Mouse (Mus musculus) forebrain, embryonic 14.5 days (tissue): ENCODE data around the gene Ppp1r10. TPM values are rescaled to one million over a fixed set of nuclear protein-coding genes. Genes with fewer than 3 reads are reported as not detected.

Source experiments
- ATAC-seq: fragments of 200-750 bp; cut with Nextera tagmentation; 2 replicates; pipeline ENCODE4 v1.8.0; 2017; ENCODE audit warnings: mild to moderate bottlenecking, moderate library complexity
- DNase-seq: peaks from one replicate; pipeline ENCODE4 v3.0.0-alpha.2; 2015; ENCODE audit warnings: low spot score
- H3K27ac ChIP-seq: fragments of 300-500 bp; sonication (generic); 2 replicates; pipeline ENCODE4 v1.5.1; 2014; ENCODE audit warnings: low read depth, mild to moderate bottlenecking, control low read depth, low read length, moderate library complexity
- H3K27me3 ChIP-seq: fragments of 300-500 bp; sonication (generic); replicated peaks from 2 replicates; pipeline ENCODE4 v1.6.1; 2014; ENCODE audit warnings: low read length, control low read depth, mixed read lengths; ENCODE audit not compliant: control insufficient read depth, insufficient read depth
- H3K36me3 ChIP-seq: fragments of 300-500 bp; sonication (generic); 2 replicates; pipeline ENCODE4 v1.6.1; 2014; ENCODE audit warnings: low read length, control low read depth; ENCODE audit not compliant: control insufficient read depth, insufficient read depth
- H3K4me1 ChIP-seq: fragments of 300-500 bp; sonication (generic); 2 replicates; pipeline ENCODE4 v1.6.1; 2014; ENCODE audit warnings: antibody characterized with exemption, low read length, control low read depth; ENCODE audit not compliant: control insufficient read depth, insufficient read depth
- H3K4me2 ChIP-seq: fragments of 300-500 bp; sonication (generic); 2 replicates; pipeline ENCODE4 v1.6.1; 2014; ENCODE audit warnings: mild to moderate bottlenecking, control low read depth, low read length
- H3K4me3 ChIP-seq: fragments of 300-500 bp; sonication (generic); 2 replicates; pipeline ENCODE4 v1.5.1; 2014; ENCODE audit warnings: low read depth, low read length, control low read depth
- H3K9ac ChIP-seq: fragments of 300-500 bp; sonication (generic); 2 replicates; pipeline ENCODE4 v1.6.1; 2014; ENCODE audit warnings: mild to moderate bottlenecking, low read length, control low read depth, moderate library complexity
- H3K9me3 ChIP-seq: fragments of 300-500 bp; sonication (generic); replicated peaks from 2 replicates; pipeline ENCODE4 v1.6.1; 2016; ENCODE audit warnings: low read length, control low read depth, mixed read lengths; ENCODE audit not compliant: control insufficient read depth
- WGBS: fragments of 180-500 bp; shearing (Covaris S2); extraction: QIAGEN DNeasy Blood & Tissue Kit; methylation state at CpG from one replicate; pipeline ENCODE4 v1.1.7; 2014; 5-methylcytosine and 5-hydroxymethylcytosine counted together
- polyA plus RNA-seq: library from polyadenylated mRNA; unstranded; fragments of >200 nt; fragmentation: Nextera tagmentation; extraction: Ambion mirVana; gene quantifications from 2 replicates; pipeline ENCODE4 v1.2.1, GENCODE M21; 2014

Ppp1r10 gene
- polyA plus RNA-seq, 1 experiment from 2014 or later: 34.9 TPM

GRCm38 (mm10) chr17:35897644-35898573, 18.3 kb upstream of the Ppp1r10 start:
- Histone ChIP-seq H3K36me3 (peaks cover 70% of the 10 kb centered on the region), H3K9ac (peak overlapping the region; percentile 89), H3K9me3 (no peaks in the 10 kb centered on the region), H3K27me3 (no peaks in the 10 kb centered on the region), H3K4me1 (peaks cover 6% of the 10 kb centered on the region), H3K4me2 (peak overlapping the region; percentile 100), H3K4me3 (peak overlapping the region; percentile 77), H3K27ac (peak overlapping the region; percentile 83; the same call in 1 of the 2 replicates)
- peak; percentile 16 for DNase-seq
- ATAC-seq: peak; percentile 35
- WGBS: 48% methylated on average over 23 of the region's 23 CpGs

GRCm38 (mm10) chr17:35900636-35901035, 15.6 kb upstream of the Ppp1r10 start:
- no peaks in the 10 kb centered on the region for H3K27me3 ChIP-seq
- H3K9me3 ChIP-seq: no peaks in the 10 kb centered on the region
- no peak overlapping the region for H3K4me3 ChIP-seq
- H3K4me2 ChIP-seq: no peak overlapping the region
- ATAC-seq: no peak
- H3K27ac ChIP-seq: no peak overlapping the region
- no peak overlapping the region for H3K9ac ChIP-seq
- H3K36me3 ChIP-seq: peaks cover 76% of the 10 kb centered on the region
- DNase-seq: no peak
- H3K4me1 ChIP-seq: peaks cover 6% of the 10 kb centered on the region
- 94% methylated on average over 3 of the region's 3 CpGs for WGBS

DNA sequence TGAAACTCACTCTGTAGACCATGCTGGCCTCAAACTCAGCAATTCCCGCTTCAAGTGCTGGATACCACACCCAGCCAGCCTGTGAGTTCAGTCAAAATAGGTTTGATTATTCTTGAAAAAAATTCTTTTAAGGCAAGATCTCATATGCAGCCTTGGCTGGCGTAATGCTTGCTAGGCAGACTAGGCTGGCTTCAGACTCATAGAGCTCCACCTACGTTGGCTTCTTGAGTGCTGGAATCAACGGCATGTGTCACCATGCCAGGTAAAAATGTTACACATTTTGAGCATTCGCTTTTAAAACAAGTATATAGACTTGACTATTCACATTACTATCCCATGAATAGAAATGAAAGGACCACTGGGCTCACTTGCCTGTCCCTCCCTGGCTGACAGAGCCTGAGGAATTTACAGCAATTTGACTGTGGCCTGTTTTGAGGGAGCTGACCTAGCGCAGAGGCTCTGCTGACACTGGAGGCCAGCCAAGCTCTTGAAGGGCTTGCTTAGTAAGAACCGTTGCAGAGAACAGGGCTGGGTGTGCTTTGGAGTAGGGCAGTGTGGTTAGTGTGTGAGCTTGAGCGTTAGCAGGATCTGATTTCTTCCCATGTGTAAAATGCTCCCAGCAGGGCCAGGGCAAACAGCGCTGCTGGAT, 12.8 kb upstream of the Ppp1r10 start:
- Histone ChIP-seq H3K27ac (no peak overlapping the region), H3K4me3 (no peak overlapping the region), H3K9me3 (no peaks in the 10 kb centered on the region), H3K4me2 (no peak overlapping the region), H3K27me3 (no peaks in the 10 kb centered on the region), H3K9ac (no peak overlapping the region), H3K4me1 (peaks cover 5% of the 10 kb centered on the region), H3K36me3 (peaks cover 92% of the 10 kb centered on the region)
- no peak for DNase-seq
- ATAC-seq: no peak
- WGBS: 92% methylated on average over 9 of the region's 9 CpGs

DNA sequence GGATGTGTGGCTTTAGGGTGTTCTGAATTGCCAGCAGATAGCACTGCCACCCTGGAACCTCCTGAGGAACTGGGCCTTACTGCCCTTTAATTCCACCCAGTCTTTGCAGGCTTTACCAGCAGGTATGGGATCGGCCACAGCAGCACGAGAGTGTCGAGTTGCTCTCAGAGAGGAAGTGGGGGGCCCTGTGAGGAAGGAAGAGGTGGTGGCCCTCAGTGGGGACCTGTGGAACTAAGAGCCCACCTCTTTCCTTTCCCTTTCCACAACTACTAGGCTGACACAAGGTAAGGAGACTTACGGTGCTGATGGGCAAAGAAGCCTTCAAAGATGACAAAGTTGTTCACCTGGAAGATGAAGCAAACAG, 12.3 kb upstream of the Ppp1r10 start:
- H3K9ac ChIP-seq: no peak overlapping the region
- ATAC-seq: no peak

DNA sequence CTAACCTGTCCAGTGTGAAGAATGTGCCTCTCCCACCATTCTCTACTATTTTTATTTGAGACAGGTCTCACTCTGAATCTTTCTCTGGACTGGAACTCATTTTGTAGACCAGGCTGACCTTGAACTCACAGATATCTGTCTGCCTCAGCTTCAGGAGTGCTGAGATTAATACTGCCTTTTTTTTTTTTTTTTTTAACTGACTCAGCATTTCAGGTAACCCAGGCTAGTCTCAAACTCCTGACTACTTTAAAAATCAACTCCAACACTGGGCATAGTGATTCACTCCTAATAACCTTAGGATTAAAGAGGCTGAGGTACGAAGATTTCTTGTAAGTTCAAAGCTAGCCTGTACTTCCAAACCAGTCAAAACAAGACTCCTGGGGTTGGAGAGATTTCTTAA, 10.6 kb upstream of the Ppp1r10 start:
- ATAC-seq: no peak
- Histone ChIP-seq H3K36me3 (peaks cover 77% of the 10 kb centered on the region), H3K4me1 (peaks cover 11% of the 10 kb centered on the region), H3K4me2 (no peak overlapping the region), H3K9me3 (no peaks in the 10 kb centered on the region), H3K27me3 (no peaks in the 10 kb centered on the region), H3K9ac (no peak overlapping the region), H3K4me3 (no peak overlapping the region), H3K27ac (no peak overlapping the region)
- no peak for DNase-seq
- 91% methylated on average over 1 of the region's 1 CpGs for WGBS

More for the DNA sequence above, 12.3 kb upstream of the Ppp1r10 start:
- H3K4me2 ChIP-seq: no peak overlapping the region
- no peak overlapping the region for H3K27ac ChIP-seq
- H3K27me3 ChIP-seq: no peaks in the 10 kb centered on the region
- peaks cover 10% of the 10 kb centered on the region for H3K4me1 ChIP-seq
- H3K4me3 ChIP-seq: no peak overlapping the region
- H3K36me3 ChIP-seq: peaks cover 93% of the 10 kb centered on the region
- no peaks in the 10 kb centered on the region for H3K9me3 ChIP-seq
- no peak for DNase-seq
- 91% methylated on average over 4 of the region's 4 CpGs for WGBS

GRCm38 (mm10) chr17:35907609-35908008, 8.6 kb upstream of the Ppp1r10 start:
- Histone ChIP-seq H3K4me2 (no peak overlapping the region), H3K9ac (no peak overlapping the region), H3K27ac (no peak overlapping the region), H3K36me3 (peaks cover 64% of the 10 kb centered on the region), H3K27me3 (no peaks in the 10 kb centered on the region), H3K9me3 (no peaks in the 10 kb centered on the region), H3K4me1 (peaks cover 11% of the 10 kb centered on the region), H3K4me3 (no peak overlapping the region)
- no peak for DNase-seq
- 87% methylated on average over 2 of the region's 2 CpGs for WGBS
- no peak for ATAC-seq

- H3K9me3 ChIP-seq: no peaks in the 10 kb centered on the region
- H3K4me1 ChIP-seq: peaks cover 11% of the 10 kb centered on the region
- DNase-seq (no peak), ATAC-seq (peak; percentile 26)
- 32% methylated on average over 20 of the region's 20 CpGs for WGBS
- peak overlapping the region; percentile 77 for H3K27ac ChIP-seq
- peak overlapping the region; percentile 91 for H3K4me2 ChIP-seq
- peak overlapping the region; percentile 78 for H3K4me3 ChIP-seq
- H3K36me3 ChIP-seq: peaks cover 52% of the 10 kb centered on the region
- no peaks in the 10 kb centered on the region for H3K27me3 ChIP-seq
- H3K9ac ChIP-seq: peak overlapping the region; percentile 84
Observed at GRCm38 (mm10) chr17:35909186-35909918, 6.9 kb upstream of the Ppp1r10 start.

DNA sequence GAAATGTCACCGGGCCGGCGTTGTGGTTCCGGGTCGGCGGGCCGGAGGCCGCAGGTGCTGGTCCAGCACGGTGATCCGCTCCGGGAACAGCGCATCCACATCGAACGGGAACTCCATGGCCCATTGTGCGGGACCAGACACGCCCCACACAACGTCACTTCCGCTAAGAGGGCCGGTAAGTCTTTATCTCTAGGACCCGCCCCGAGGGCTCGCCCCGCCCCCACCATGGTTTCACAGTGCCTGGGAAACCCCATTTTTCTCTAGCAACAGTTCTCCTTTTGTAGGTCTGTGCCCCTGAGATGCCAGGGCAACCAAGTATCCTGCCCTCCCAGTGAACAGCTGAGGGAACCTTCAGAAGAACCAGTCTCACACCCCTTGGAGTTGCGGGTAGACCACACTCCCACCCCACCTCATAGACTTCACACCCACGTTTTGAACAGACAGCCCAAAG, 6.3 kb upstream of the Ppp1r10 start, which contains the start of gene Atat1:
Gene Atat1 (minus strand): TSS at position 157 of the 451 bp plus-strand sequence.
- peaks cover 11% of the 10 kb centered on the region for H3K4me1 ChIP-seq
- H3K36me3 ChIP-seq: peaks cover 47% of the 10 kb centered on the region
- no peaks in the 10 kb centered on the region for H3K27me3 ChIP-seq
- peak within 1 kb of the TSS; percentile 77 for H3K27ac ChIP-seq
- ATAC-seq (peak; percentile 96), DNase-seq (peak; percentile 97)
- H3K9me3 ChIP-seq: no peaks in the 10 kb centered on the region
- H3K9ac ChIP-seq: peak within 1 kb of the TSS; percentile 84
- 3% methylated on average over 25 of the region's 25 CpGs for WGBS
- H3K4me3 ChIP-seq: peak within 1 kb of the TSS; percentile 78
- peak within 1 kb of the TSS; percentile 91 for H3K4me2 ChIP-seq
